Mouse (Mus musculus): ENCODE results near the gene Otulin. TPM values are rescaled to one million over a fixed set of nuclear protein-coding genes. Genes with fewer than 3 reads are reported as not detected.

The Otulin gene
- total and polyA plus RNA-seq, 3 experiments: 40.0 to 84.8 (median 80.2) TPM

DNA sequence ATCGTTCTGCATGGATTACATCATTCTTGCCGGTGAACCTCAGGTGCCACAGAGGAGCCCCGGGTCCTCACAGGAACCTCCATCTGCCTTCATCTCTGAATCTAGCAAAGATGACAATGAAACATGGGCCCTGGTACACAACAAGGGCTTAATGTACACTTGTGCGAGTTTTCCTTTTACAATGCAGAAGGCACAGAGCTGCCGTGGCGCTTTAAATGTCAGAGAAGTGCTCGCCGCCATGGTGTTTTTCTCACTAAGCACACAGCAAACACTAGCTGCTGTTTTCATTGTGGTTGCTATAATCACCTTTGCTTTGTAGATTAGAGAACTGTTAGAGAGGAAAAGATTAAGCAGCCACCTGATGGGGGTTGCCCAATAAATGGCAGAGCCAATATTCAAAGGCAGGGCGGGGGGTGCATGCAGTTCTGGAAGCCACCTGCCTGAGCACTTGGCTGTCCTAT lies 37.5 kb upstream of the Otulin start:
- H3K9me3 ChIP-seq (replicated peaks; ENCODE audit: low read length): peaks cover 4% of the 10 kb centered on the region
- in situ Hi-C loops (cut with MboI; ENCODE audit: low pct_ligation_motif_present, low pct_unique_long_range_greater_than_20kb, low sequenced_read_pairs): no loop called here
- DNase-seq (ENCODE audit: extremely low read depth): no peak
- no peak overlapping the region for H3K9ac ChIP-seq (ENCODE audit: insufficient read depth, low read depth)
- no peaks in the 10 kb centered on the region for H3K79me2 ChIP-seq (replicated peaks; ENCODE audit: control insufficient read depth, extremely low read depth, insufficient read depth, poor library complexity, severe bottlenecking)
- dilution Hi-C loops (cut with MboI; ENCODE audit: extremely low pct_ligation_motif_present, extremely low pct_unique_long_range_greater_than_20kb, low sequenced_read_pairs): no loop called here
- no peaks in the 10 kb centered on the region for H3K36me3 ChIP-seq (replicated peaks in 1 of 2; ENCODE audit: control insufficient read depth in 1 of 2, insufficient read depth in 1 of 2, low read length in 1 of 2)
- peaks cover 18 to 59% of the 10 kb centered on the region in 2 experiments for H3K4me1 ChIP-seq (ENCODE audit: control insufficient read depth in 1 of 2, insufficient read depth in 2 of 2)
- TF ChIP-seq MXI1 (IDR thresholded peaks at IDR 0.05; ENCODE audit: low read depth, low read length): no peak
- no peak for TF ChIP-seq NELFE (IDR thresholded peaks at IDR 0.05; ENCODE audit: low read depth, low read length)
- no peak for TF ChIP-seq MAX (IDR thresholded peaks at IDR 0.05; ENCODE audit: low read length)
- TF ChIP-seq UBTF (IDR thresholded peaks at IDR 0.05; ENCODE audit: low read depth, low read length): no peak
- TF ChIP-seq RAD21 (IDR thresholded peaks at IDR 0.05; ENCODE audit: low read depth, low read length): no peak
- TF ChIP-seq NRF1 (IDR thresholded peaks at IDR 0.05; ENCODE audit: low read depth, low read length): no peak
- TF ChIP-seq ZKSCAN1 (IDR thresholded peaks at IDR 0.05; ENCODE audit: borderline replicate concordance, low read depth, low read length): no peak
- TF ChIP-seq BHLHE40 (IDR thresholded peaks at IDR 0.05; ENCODE audit: low read depth, low read length): no peak
- TF ChIP-seq USF2 (conservative IDR thresholded peaks at IDR 0.05; ENCODE audit: low read depth, low read length): no peak
- no peak overlapping the region for H3K27ac ChIP-seq (ENCODE audit: insufficient read depth, low read depth)
- H3K4me2 ChIP-seq (ENCODE audit: insufficient read depth, low read depth, poor library complexity, severe bottlenecking): no peak overlapping the region
- no peak overlapping the region for H3K4me3 ChIP-seq (replicated peaks in 1 of 3; ENCODE audit: low read depth in 2 of 3, low read length in 2 of 3, poor library complexity in 1 of 3)
- H3K27me3 ChIP-seq (replicated peaks): no peaks in the 10 kb centered on the region

DNA sequence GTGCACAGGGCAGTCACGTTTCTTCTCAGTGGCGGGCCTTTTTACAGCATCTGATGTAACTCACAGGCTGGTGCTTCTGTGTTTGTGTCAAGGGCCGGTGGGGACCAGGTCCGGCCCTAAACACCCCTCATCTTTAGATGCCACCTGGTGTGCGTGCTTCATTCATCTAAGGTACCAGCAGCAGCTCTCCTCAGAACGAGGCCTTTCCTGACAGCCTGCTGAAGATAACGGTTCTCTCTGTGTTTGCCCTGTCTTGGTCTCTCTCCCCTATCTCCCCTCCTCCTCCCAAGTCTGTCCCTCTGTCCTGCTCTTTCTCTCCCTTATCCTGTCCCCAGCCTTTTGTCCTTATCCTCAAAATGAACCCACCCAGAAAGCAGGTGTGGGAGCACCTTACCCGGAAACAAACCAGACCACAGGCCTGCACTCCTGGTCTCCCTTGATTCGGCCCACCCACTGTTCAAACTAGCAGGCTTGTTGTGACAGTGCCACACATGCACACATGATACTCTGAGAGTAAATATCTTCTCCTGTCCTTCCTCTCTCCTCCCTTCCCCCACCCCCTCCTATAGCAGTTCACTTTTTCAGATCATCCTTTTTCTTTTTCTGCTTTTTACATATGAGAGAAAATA lies 36.5 kb upstream of the Otulin start:
- H3K4me2 ChIP-seq (ENCODE audit: insufficient read depth, low read depth, poor library complexity, severe bottlenecking): no peak overlapping the region
- peaks cover 18 to 61% of the 10 kb centered on the region in 2 experiments for H3K4me1 ChIP-seq (ENCODE audit: control insufficient read depth in 1 of 2, insufficient read depth in 2 of 2)
- H3K27ac ChIP-seq (ENCODE audit: insufficient read depth, low read depth): no peak overlapping the region
- dilution Hi-C loops (cut with MboI; ENCODE audit: extremely low pct_ligation_motif_present, extremely low pct_unique_long_range_greater_than_20kb, low sequenced_read_pairs): no loop called here
- in situ Hi-C loops (cut with MboI; ENCODE audit: low pct_ligation_motif_present, low pct_unique_long_range_greater_than_20kb, low sequenced_read_pairs): no loop called here
- peaks cover 0 to 1% of the 10 kb centered on the region in 2 experiments for H3K36me3 ChIP-seq (replicated peaks in 1 of 2; ENCODE audit: control insufficient read depth in 1 of 2, insufficient read depth in 1 of 2, low read length in 1 of 2)
- no peaks in the 10 kb centered on the region for H3K79me2 ChIP-seq (replicated peaks; ENCODE audit: control insufficient read depth, extremely low read depth, insufficient read depth, poor library complexity, severe bottlenecking)
- no peak for DNase-seq (ENCODE audit: extremely low read depth)
- no peak overlapping the region for H3K9ac ChIP-seq (ENCODE audit: insufficient read depth, low read depth)
- no peaks in the 10 kb centered on the region for H3K27me3 ChIP-seq (replicated peaks)
- no peak overlapping the region for H3K4me3 ChIP-seq (replicated peaks in 1 of 3; ENCODE audit: low read depth in 2 of 3, low read length in 2 of 3, poor library complexity in 1 of 3)
- no peak for TF ChIP-seq CHD2 (IDR thresholded peaks at IDR 0.05; ENCODE audit: low read length)
- no peak for TF ChIP-seq TCF12 (IDR thresholded peaks at IDR 0.05; ENCODE audit: low read depth, low read length)
- TF ChIP-seq BHLHE40 (IDR thresholded peaks at IDR 0.05; ENCODE audit: low read depth, low read length): no peak
- no peak for TF ChIP-seq EP300 (IDR thresholded peaks at IDR 0.05; ENCODE audit: low read length)
- peaks cover 4% of the 10 kb centered on the region for H3K9me3 ChIP-seq (replicated peaks; ENCODE audit: low read length)

DNA sequence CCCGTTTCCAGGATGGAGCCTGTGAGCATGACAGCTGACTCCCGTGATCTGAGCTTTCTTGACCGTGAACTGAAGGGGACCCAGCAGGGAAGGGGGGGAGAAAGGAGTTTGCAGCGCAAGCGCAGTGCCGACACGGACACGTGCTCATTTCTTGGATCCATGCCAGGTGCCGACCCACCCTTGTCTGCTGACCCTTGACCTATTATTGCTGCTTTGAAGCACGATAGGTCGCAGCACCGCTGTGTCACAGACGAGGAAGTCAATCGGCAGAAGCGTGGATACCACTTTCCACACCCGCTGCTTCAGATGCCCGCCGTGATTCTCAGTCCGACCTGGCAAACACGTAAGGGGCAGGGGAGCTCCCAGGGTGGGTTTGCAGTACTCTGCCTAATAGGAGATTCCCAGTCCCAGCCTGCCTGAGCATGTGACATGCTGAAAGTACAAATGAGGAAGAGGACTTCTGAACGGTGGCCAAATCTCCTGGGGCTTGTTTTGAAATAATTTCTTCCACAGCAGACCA lies 35.0 kb upstream of the Otulin start:
- no peak overlapping the region for H3K4me3 ChIP-seq (replicated peaks in 1 of 3; ENCODE audit: low read depth in 2 of 3, low read length in 2 of 3, poor library complexity in 1 of 3)
- no peak overlapping the region for H3K9ac ChIP-seq (ENCODE audit: insufficient read depth, low read depth)
- in situ Hi-C loops (cut with MboI; ENCODE audit: low pct_ligation_motif_present, low pct_unique_long_range_greater_than_20kb, low sequenced_read_pairs) (no loop called here), dilution Hi-C loops (cut with MboI; ENCODE audit: extremely low pct_ligation_motif_present, extremely low pct_unique_long_range_greater_than_20kb, low sequenced_read_pairs) (no loop called here)
- peaks cover 0 to 1% of the 10 kb centered on the region in 2 experiments for H3K36me3 ChIP-seq (replicated peaks in 1 of 2; ENCODE audit: control insufficient read depth in 1 of 2, insufficient read depth in 1 of 2, low read length in 1 of 2)
- TF ChIP-seq POLR2AphosphoS2 (IDR thresholded peaks at IDR 0.05; ENCODE audit: low read depth, low read length) (no peak), EP300 (IDR thresholded peaks at IDR 0.05; ENCODE audit: low read length) (peak; percentile 24; the same call in 1 of the 2 replicates), BHLHE40 (IDR thresholded peaks at IDR 0.05; ENCODE audit: low read depth, low read length) (0 out of 2 replicates have a peak, but pooled peaks have one; percentile 13), MAX (IDR thresholded peaks at IDR 0.05; ENCODE audit: low read length) (0 out of 2 replicates have a peak, but pooled peaks have one; percentile 20)
- DNase-seq (ENCODE audit: extremely low read depth): no peak
- no peak overlapping the region for H3K4me2 ChIP-seq (ENCODE audit: insufficient read depth, low read depth, poor library complexity, severe bottlenecking)
- no peaks in the 10 kb centered on the region for H3K27me3 ChIP-seq (replicated peaks)
- peaks cover 4% of the 10 kb centered on the region for H3K9me3 ChIP-seq (replicated peaks; ENCODE audit: low read length)
- no peaks in the 10 kb centered on the region for H3K79me2 ChIP-seq (replicated peaks; ENCODE audit: control insufficient read depth, extremely low read depth, insufficient read depth, poor library complexity, severe bottlenecking)
- peaks cover 9 to 50% of the 10 kb centered on the region in 2 experiments for H3K4me1 ChIP-seq (ENCODE audit: control insufficient read depth in 1 of 2, insufficient read depth in 2 of 2)
- no peak overlapping the region for H3K27ac ChIP-seq (ENCODE audit: insufficient read depth, low read depth)
